In the genomic region with DNA sequence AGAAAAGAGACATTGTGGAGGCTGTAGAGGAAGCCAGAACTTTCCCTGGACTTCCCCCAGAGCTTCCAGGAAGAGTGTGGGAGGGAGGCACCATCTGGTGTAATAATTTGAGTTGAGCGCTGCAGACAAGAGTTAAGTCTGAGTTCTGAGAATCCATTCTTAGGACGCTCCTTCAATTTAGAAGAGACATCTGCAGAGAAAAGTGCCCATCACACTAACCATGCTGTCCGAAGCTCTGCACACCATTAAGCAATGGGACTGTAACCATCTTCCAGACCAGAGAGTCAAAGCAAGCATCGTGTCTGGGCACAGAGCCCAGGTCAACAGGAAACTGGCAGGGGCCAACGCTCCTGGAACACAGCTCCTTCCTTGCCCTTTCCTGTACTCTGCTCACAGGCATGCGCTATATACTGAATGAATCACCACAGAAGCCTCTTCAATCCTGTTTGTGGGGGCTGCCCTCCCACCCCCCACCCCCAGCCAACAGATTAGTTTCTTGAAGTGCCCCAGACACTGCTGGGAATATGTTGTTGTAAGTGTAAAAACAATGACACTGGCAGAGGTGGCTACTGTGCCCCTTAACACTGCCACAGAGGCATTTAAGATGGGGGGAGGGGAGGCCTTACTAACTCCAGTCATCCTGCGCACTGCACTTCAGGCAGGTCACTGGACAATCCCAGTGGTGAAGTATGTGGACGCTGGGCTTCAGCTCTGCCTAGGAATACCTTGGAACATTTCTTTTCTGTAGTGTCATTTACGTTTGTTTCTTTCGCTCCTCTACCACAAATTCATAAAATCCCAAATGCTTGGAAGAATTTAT, we compare ENCODE assay signal across 8 mouse cellular contexts.
DNase-seq lines count a peak whose midpoint lies in the region; ATAC-seq and TF ChIP-seq lines count a peak whose summit lies in the region.

No protein-coding gene starts in this region.

- no peak overlapping the region for H3K4me2 ChIP-seq in embryonic facial prominence, embryonic 15.5 days (replicated peaks)
- H3K4me2 ChIP-seq in heart, postnatal 0 days (ENCODE audit: low read depth, low read length): peak overlapping the region; percentile 15; the same call in 1 of the 2 replicates

- no peak overlapping the region for H3K9ac ChIP-seq in embryonic facial prominence, embryonic 15.5 days
- H3K9ac ChIP-seq in heart, postnatal 0 days (replicated peaks; ENCODE audit: low read depth, low read length): no peak overlapping the region

- no peak overlapping the region for H3K4me3 ChIP-seq in embryonic facial prominence, embryonic 15.5 days (replicated peaks)
- no peak overlapping the region for H3K4me3 ChIP-seq in heart, postnatal 0 days (ENCODE audit: low read depth, low read length)

- H3K27ac ChIP-seq in embryonic facial prominence, embryonic 15.5 days (replicated peaks): peak overlapping the region; percentile 65
- H3K27ac ChIP-seq in heart, postnatal 0 days (ENCODE audit: low read depth): peak overlapping the region; percentile 78

- DNase-seq in embryo, embryonic 10.5 days (ENCODE audit: low spot score): peak; percentile 13
- DNase-seq in embryo, embryonic 10 days (ENCODE audit: low spot score): no peak
- DNase-seq in adrenal gland, adult 8-10 months: peak; percentile 68
- DNase-seq in heart, postnatal 0 days (ENCODE audit: low spot score): peak; percentile 62
- peak; percentile 13 to 42 for DNase-seq in layer of hippocampus, adult 8-10 months (ENCODE audit: low spot score in 2 of 2)
- peak; percentile 85 for DNase-seq in lung, postnatal 14 days

- peaks cover 5% of the 10 kb centered on the region; the same call in 1 of the 2 replicates for H3K4me1 ChIP-seq in embryonic facial prominence, embryonic 15.5 days
- H3K4me1 ChIP-seq in heart, postnatal 0 days (ENCODE audit: control insufficient read depth, insufficient read depth): 0 out of 2 replicates have a peak, but pooled peaks cover 7% of the 10 kb centered on the region

- TF ChIP-seq EP300 in heart, postnatal 0 days (IDR thresholded peaks at IDR 0.05; ENCODE audit: low read depth): no peak

- peaks cover 10% of the 10 kb centered on the region for H3K36me3 ChIP-seq in embryonic facial prominence, embryonic 15.5 days
- H3K36me3 ChIP-seq in heart, postnatal 0 days (replicated peaks; ENCODE audit: control insufficient read depth, insufficient read depth, low read length): peaks cover 36% of the 10 kb centered on the region

- 61% methylated on average over 10 of the region's 10 CpGs for WGBS in embryonic facial prominence, embryonic 15.5 days
- 46% methylated on average over 10 of the region's 10 CpGs for WGBS in heart, postnatal 0 days

- TF ChIP-seq CTCF in heart, postnatal 0 days (IDR thresholded peaks at IDR 0.05; ENCODE audit: low read depth): no peak

- no peaks in the 10 kb centered on the region for H3K9me3 ChIP-seq in embryonic facial prominence, embryonic 15.5 days (replicated peaks)
- H3K9me3 ChIP-seq in heart, postnatal 0 days (replicated peaks; ENCODE audit: control insufficient read depth, low read length): no peaks in the 10 kb centered on the region

- peak; percentile 80 for ATAC-seq in embryonic facial prominence, embryonic 15.5 days (ENCODE audit: insufficient number of reproducible peaks, low FRiP score, low TSS enrichment, low read depth)
- ATAC-seq in heart, postnatal 0 days (ENCODE audit: insufficient read depth, low read depth): peak; percentile 82
- ATAC-seq in megakaryocyte, adult 5-6 weeks (ENCODE audit: poor library complexity, severe bottlenecking): no peak

- no peaks in the 10 kb centered on the region for H3K27me3 ChIP-seq in embryonic facial prominence, embryonic 15.5 days
- H3K27me3 ChIP-seq in heart, postnatal 0 days (ENCODE audit: control insufficient read depth, insufficient read depth, low read length): no peaks in the 10 kb centered on the region
